Mouse (Mus musculus) stomach, postnatal 0 days (tissue): ENCODE data around the gene Atxn1. TPM values are rescaled to one million over a fixed set of nuclear protein-coding genes. Genes with fewer than 3 reads are reported as not detected.

Source experiments
- ATAC-seq: fragments of 200-750 bp; cut with Nextera tagmentation; 2 replicates; pipeline ENCODE4 v1.8.0; 2017; ENCODE audit not compliant: low FRiP score, low TSS enrichment
- DNase-seq: peaks from one replicate; pipeline ENCODE4 v3.0.0-alpha.2; 2016; ENCODE audit warnings: low spot score
- H3K27ac ChIP-seq: fragments of 300-500 bp; sonication (generic); replicated peaks from 2 replicates; pipeline ENCODE4 v1.5.1; 2014; ENCODE audit warnings: mild to moderate bottlenecking, control low read depth
- H3K27me3 ChIP-seq: fragments of 300-500 bp; sonication (generic); 2 replicates; pipeline ENCODE4 v1.6.1; 2014; ENCODE audit warnings: low read length; ENCODE audit not compliant: control insufficient read depth, insufficient read depth
- H3K36me3 ChIP-seq: fragments of 300-500 bp; sonication (generic); 2 replicates; pipeline ENCODE4 v1.6.1; 2014; ENCODE audit warnings: low read length, mixed read lengths; ENCODE audit not compliant: control insufficient read depth, insufficient read depth
- H3K4me1 ChIP-seq: fragments of 300-500 bp; sonication (generic); replicated peaks from 2 replicates; pipeline ENCODE4 v1.6.1; 2014; ENCODE audit warnings: antibody characterized with exemption; ENCODE audit not compliant: control insufficient read depth, insufficient read depth
- H3K4me2 ChIP-seq: fragments of 300-500 bp; sonication (generic); replicated peaks from 2 replicates; pipeline ENCODE4 v1.6.1; 2014; ENCODE audit warnings: low read depth, mild to moderate bottlenecking, control low read depth, moderate library complexity
- H3K4me3 ChIP-seq: fragments of 300-500 bp; sonication (generic); 2 replicates; pipeline ENCODE4 v1.5.1; 2014; ENCODE audit warnings: low read depth, low read length, control low read depth
- H3K9ac ChIP-seq: fragments of 300-500 bp; sonication (generic); 2 replicates; pipeline ENCODE4 v1.6.1; 2014; ENCODE audit warnings: mild to moderate bottlenecking, low read length, control low read depth, mixed read lengths
- H3K9me3 ChIP-seq: fragments of 300-500 bp; sonication (generic); 2 replicates; pipeline ENCODE4 v1.6.1; 2016; ENCODE audit warnings: low read length; ENCODE audit not compliant: control insufficient read depth
- CTCF ChIP-seq: IDR thresholded peaks from 2 replicates; pipeline ENCODE4 v1.5.1; 2016; ENCODE audit warnings: antibody characterized with exemption, low read depth, mild to moderate bottlenecking, moderate library complexity
- EP300 ChIP-seq: optimal IDR thresholded peaks from 2 replicates; pipeline ENCODE3; 2016; ENCODE audit warnings: antibody characterized with exemption
- WGBS: fragments of 180-500 bp; shearing (Covaris S2); extraction: QIAGEN DNeasy Blood & Tissue Kit; methylation state at CpG from one replicate; pipeline ENCODE4 v1.1.7; 2014; 5-methylcytosine and 5-hydroxymethylcytosine counted together
- polyA plus RNA-seq: library from polyadenylated mRNA; unstranded; fragments of >200 nt; fragmentation: Nextera tagmentation; extraction: Ambion mirVana; gene quantifications from 2 replicates; pipeline ENCODE4 v1.2.1, GENCODE M21; 2015

Gene Atxn1
- polyA plus RNA-seq, 1 experiment from 2014 or later: 7.0 TPM

- no peaks in the 10 kb centered on the region for H3K9me3 ChIP-seq
- H3K4me2 ChIP-seq: no peak overlapping the region
- no peak overlapping the region for H3K4me3 ChIP-seq
- no peak overlapping the region for H3K9ac ChIP-seq
- WGBS: 85% methylated on average over 5 of the region's 5 CpGs
- no peaks in the 10 kb centered on the region for H3K27me3 ChIP-seq
- DNase-seq (no peak), ATAC-seq (no peak)
- no peaks in the 10 kb centered on the region for H3K4me1 ChIP-seq
- no peaks in the 10 kb centered on the region for H3K36me3 ChIP-seq
- TF ChIP-seq CTCF (no peak), EP300 (no peak)
- H3K27ac ChIP-seq: no peak overlapping the region
Measured at GRCm38 (mm10) chr13:45502791-45503190, 462.0 kb downstream of the Atxn1 start.

GRCm38 (mm10) chr13:45499906-45500305 lies 464.9 kb downstream of the Atxn1 start:
- no peaks in the 10 kb centered on the region for H3K27me3 ChIP-seq
- no peaks in the 10 kb centered on the region for H3K36me3 ChIP-seq
- H3K9me3 ChIP-seq: no peaks in the 10 kb centered on the region
- H3K27ac ChIP-seq: no peak overlapping the region
- no peak overlapping the region for H3K4me3 ChIP-seq
- no peak overlapping the region for H3K9ac ChIP-seq
- ATAC-seq: no peak
- no peak for DNase-seq
- H3K4me1 ChIP-seq: no peaks in the 10 kb centered on the region
- WGBS: 82% methylated on average over 3 of the region's 3 CpGs
- no peak for TF ChIP-seq CTCF
- TF ChIP-seq EP300: no peak
- H3K4me2 ChIP-seq: no peak overlapping the region
